Mouse (Mus musculus) kidney, postnatal 0 days (tissue): ENCODE results near the gene Grb2. TPM values are rescaled to one million over a fixed set of nuclear protein-coding genes. Genes with fewer than 3 reads are reported as not detected.

Experiments used
- ATAC-seq: fragments of 200-750 bp; cut with Nextera tagmentation; replicated peaks from 2 replicates; pipeline ENCODE4 v1.8.0; 2017; ENCODE audit warnings: low read depth, moderate number of reproducible peaks, moderate TSS enrichment, moderate library complexity; ENCODE audit not compliant: low FRiP score
- DNase-seq: peaks from one replicate; pipeline ENCODE4 v3.0.0-alpha.2; 2016; ENCODE audit warnings: low spot score
- H3K27ac ChIP-seq: fragments of 300-500 bp; sonication (generic); 2 replicates; pipeline ENCODE4 v1.5.1; 2014; ENCODE audit warnings: mild to moderate bottlenecking
- H3K27me3 ChIP-seq: fragments of 300-500 bp; sonication (generic); 2 replicates; pipeline ENCODE4 v1.6.1; 2014; ENCODE audit warnings: low read length, mixed read lengths; ENCODE audit not compliant: insufficient read depth
- H3K36me3 ChIP-seq: fragments of 300-500 bp; sonication (generic); 2 replicates; pipeline ENCODE4 v1.6.1; 2014; ENCODE audit warnings: low read length, mixed read lengths; ENCODE audit not compliant: insufficient read depth
- H3K4me1 ChIP-seq: fragments of 300-500 bp; sonication (generic); replicated peaks from 2 replicates; pipeline ENCODE4 v1.6.1; 2014; ENCODE audit warnings: antibody characterized with exemption, low read length, mixed read lengths; ENCODE audit not compliant: insufficient read depth
- H3K4me2 ChIP-seq: fragments of 300-500 bp; sonication (generic); 2 replicates; pipeline ENCODE4 v1.6.1; 2014; ENCODE audit warnings: mild to moderate bottlenecking, low read length, moderate library complexity, mixed read lengths
- H3K4me3 ChIP-seq: fragments of 300-500 bp; sonication (generic); replicated peaks from 2 replicates; pipeline ENCODE4 v1.5.1; 2014; ENCODE audit warnings: low read depth, low read length
- H3K9ac ChIP-seq: fragments of 300-500 bp; sonication (generic); 2 replicates; pipeline ENCODE4 v1.6.1; 2014; ENCODE audit warnings: low read depth, low read length
- H3K9me3 ChIP-seq: fragments of 300-500 bp; sonication (generic); replicated peaks from 2 replicates; pipeline ENCODE4 v1.6.1; 2016; ENCODE audit warnings: low read length, inconsistent platforms, mixed read lengths
- CTCF ChIP-seq: IDR thresholded peaks from 2 replicates; pipeline ENCODE4 v1.5.1; 2016; ENCODE audit warnings: antibody characterized with exemption, low read depth, mild to moderate bottlenecking, moderate library complexity
- WGBS: fragments of 180-500 bp; shearing (Covaris S2); extraction: QIAGEN DNeasy Blood & Tissue Kit; methylation state at CpG from one replicate; pipeline ENCODE4 v1.1.7; 2014; 5-methylcytosine and 5-hydroxymethylcytosine counted together
- polyA plus RNA-seq: library from polyadenylated mRNA; unstranded; fragments of >200 nt; fragmentation: Nextera tagmentation; extraction: Ambion mirVana; gene quantifications from 2 replicates; pipeline ENCODE4 v1.2.1, GENCODE M21; 2015

Gene Grb2
- polyA plus RNA-seq, 1 experiment from 2014 or later = 69.9 TPM

DNA sequence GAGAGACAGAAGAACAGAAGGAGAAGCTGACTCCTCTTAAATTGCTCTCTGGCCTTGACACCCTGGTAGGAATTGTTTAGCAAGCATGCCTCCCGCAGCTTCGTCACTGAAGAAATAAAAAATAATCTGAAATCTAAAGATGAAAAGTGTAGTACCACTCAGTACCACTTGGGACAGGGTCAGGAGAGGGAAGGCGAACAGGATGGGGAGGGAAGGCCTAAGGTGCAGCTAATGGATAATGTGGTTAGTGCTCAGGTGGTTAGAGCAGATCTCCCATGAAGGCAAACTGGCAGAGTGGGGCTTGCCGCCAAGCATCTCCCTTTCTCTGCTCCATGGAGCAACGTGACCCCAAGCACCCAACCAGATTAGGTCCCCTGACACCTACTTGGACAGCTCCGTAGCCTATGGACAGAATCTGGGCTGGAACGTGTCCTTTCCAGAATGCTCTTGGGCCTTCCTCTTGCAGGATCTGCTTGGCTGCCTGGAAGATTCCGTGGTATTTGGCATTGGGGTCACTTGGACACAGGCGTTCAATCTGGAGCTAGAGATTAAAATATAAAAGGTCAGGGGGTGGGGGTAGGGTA lies 84.8 kb downstream of the Grb2 start:
- no peak overlapping the region for H3K9ac ChIP-seq
- no peak overlapping the region for H3K4me3 ChIP-seq
- peaks cover 22% of the 10 kb centered on the region for H3K36me3 ChIP-seq
- no peaks in the 10 kb centered on the region for H3K27me3 ChIP-seq
- H3K4me2 ChIP-seq = no peak overlapping the region
- 68% methylated on average over 9 of the region's 9 CpGs for WGBS
- TF ChIP-seq CTCF = peak; percentile 64
- no peak for ATAC-seq
- no peaks in the 10 kb centered on the region for H3K9me3 ChIP-seq
- peak; percentile 54 for DNase-seq
- no peak overlapping the region for H3K27ac ChIP-seq
- no peaks in the 10 kb centered on the region for H3K4me1 ChIP-seq

DNA sequence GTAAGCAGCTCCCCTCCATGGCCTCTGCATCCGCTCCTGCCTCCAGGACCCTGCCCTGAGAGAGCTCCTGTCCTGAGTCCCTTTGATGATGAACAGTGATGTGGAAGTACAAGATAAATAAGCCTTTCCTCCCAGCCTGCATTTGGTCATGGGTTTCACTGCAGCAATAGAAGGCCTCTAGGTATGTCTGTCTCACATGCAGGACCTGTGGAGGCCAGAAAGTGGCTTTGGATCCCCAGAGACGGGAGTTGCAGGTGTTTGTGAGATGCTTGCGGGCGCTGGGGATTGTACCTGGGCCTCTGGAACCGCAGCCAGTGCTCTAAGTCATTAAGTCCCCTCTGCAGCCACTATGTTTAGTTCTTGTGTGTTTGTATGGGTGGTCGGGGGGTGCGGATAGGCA lies 88.4 kb downstream of the Grb2 start:
- H3K4me2 ChIP-seq = no peak overlapping the region
- H3K36me3 ChIP-seq = peaks cover 37% of the 10 kb centered on the region
- H3K27me3 ChIP-seq = no peaks in the 10 kb centered on the region
- H3K9me3 ChIP-seq = no peaks in the 10 kb centered on the region
- WGBS = 92% methylated on average over 7 of the region's 7 CpGs
- no peak overlapping the region for H3K27ac ChIP-seq
- ATAC-seq = no peak
- no peak for TF ChIP-seq CTCF
- no peaks in the 10 kb centered on the region for H3K4me1 ChIP-seq
- H3K4me3 ChIP-seq = no peak overlapping the region
- DNase-seq = no peak
- no peak overlapping the region for H3K9ac ChIP-seq

DNA sequence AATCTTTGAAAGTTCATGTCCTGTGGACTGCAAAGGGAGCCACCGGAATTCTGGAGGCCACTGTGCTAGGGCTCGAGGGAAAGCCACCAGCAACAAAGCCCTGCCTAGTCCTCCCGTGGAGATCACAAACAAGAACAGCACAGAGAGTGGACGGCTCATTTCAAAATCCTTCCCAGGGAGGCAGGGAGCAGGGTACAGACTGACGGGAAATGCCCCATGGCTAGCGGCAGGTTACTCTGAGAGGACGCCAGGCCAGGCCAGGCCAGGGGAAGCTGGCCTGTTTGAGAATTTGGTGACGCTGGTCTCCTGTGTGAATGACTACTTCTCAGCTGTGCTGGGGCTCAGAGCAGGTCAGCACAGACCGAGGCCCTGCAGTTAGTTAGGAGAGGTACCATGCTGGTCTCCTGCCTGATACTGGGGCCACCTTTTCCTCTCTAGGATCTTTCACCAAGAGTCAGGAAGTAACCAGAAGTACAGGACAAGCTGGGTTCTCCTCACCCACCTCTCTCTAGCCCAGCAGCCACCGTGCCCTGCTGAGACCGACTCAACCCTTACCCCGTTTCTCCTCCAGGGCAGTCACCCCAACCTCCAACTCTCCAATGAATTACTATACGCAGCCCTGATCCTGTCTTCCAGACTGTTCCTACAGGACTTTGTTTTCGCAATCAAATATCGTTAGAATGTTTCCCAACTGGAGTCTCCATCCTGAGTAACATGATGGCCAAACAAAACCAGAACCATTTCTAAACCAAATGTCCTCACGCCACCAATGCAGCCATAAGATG lies 89.5 kb downstream of the Grb2 start:
- ATAC-seq (no peak), DNase-seq (no peak)
- Histone ChIP-seq H3K4me2 (no peak overlapping the region), H3K27me3 (no peaks in the 10 kb centered on the region), H3K9ac (no peak overlapping the region), H3K27ac (no peak overlapping the region), H3K4me1 (0 out of 2 replicates have a peak, but pooled peaks cover 7% of the 10 kb centered on the region), H3K9me3 (no peaks in the 10 kb centered on the region), H3K36me3 (peaks cover 37% of the 10 kb centered on the region), H3K4me3 (no peak overlapping the region)
- no peak for TF ChIP-seq CTCF
- WGBS = 85% methylated on average over 16 of the region's 16 CpGs

GRCm38 (mm10) chr11:115618001-115618400 lies 90.4 kb downstream of the Grb2 start:
- no peak for DNase-seq
- H3K36me3 ChIP-seq = peaks cover 36% of the 10 kb centered on the region
- H3K27me3 ChIP-seq = no peaks in the 10 kb centered on the region
- no peak overlapping the region for H3K9ac ChIP-seq
- no peak for TF ChIP-seq CTCF
- no peak overlapping the region for H3K27ac ChIP-seq
- WGBS = 88% methylated on average over 2 of the region's 2 CpGs
- no peak overlapping the region for H3K4me3 ChIP-seq
- no peak overlapping the region for H3K4me2 ChIP-seq
- H3K9me3 ChIP-seq = no peaks in the 10 kb centered on the region
- no peak for ATAC-seq
- H3K4me1 ChIP-seq = 0 out of 2 replicates have a peak, but pooled peaks cover 13% of the 10 kb centered on the region

DNA sequence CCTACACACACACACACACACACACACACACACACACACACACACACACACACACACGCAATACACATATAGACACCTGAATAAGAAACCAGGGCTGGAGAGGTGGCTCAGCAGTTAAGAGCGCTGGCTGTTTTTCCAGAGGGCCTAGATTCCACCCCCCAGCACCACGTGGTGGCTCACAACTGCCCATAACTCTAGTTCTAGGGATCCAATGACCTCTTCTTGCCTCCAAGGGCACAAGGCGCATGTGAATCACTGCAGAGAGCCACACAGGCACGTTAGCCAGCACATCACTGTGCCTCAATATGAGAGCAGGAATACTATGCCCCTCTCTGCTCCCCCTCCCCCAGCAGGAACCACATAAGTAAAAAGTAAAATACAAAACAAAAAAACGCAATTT lies 91.5 kb downstream of the Grb2 start:
- no peak for TF ChIP-seq CTCF
- Histone ChIP-seq H3K9me3 (no peaks in the 10 kb centered on the region), H3K27ac (no peak overlapping the region), H3K27me3 (no peaks in the 10 kb centered on the region), H3K4me1 (0 out of 2 replicates have a peak, but pooled peaks cover 14% of the 10 kb centered on the region), H3K36me3 (peaks cover 26% of the 10 kb centered on the region), H3K4me2 (no peak overlapping the region), H3K9ac (no peak overlapping the region), H3K4me3 (no peak overlapping the region)
- WGBS = 72% methylated on average over 6 of the region's 6 CpGs
- no peak for DNase-seq
- ATAC-seq = no peak

- ATAC-seq (no peak), DNase-seq (no peak)
- TF ChIP-seq CTCF = no peak
- H3K4me3 ChIP-seq = no peak overlapping the region
- WGBS = 93% methylated on average over 7 of the region's 7 CpGs
- H3K9me3 ChIP-seq = no peaks in the 10 kb centered on the region
- no peaks in the 10 kb centered on the region for H3K27me3 ChIP-seq
- H3K4me2 ChIP-seq = no peak overlapping the region
- peaks cover 26% of the 10 kb centered on the region for H3K36me3 ChIP-seq
- H3K27ac ChIP-seq = no peak overlapping the region
- H3K4me1 ChIP-seq = peaks cover 18% of the 10 kb centered on the region; the same call in 1 of the 2 replicates
- H3K9ac ChIP-seq = no peak overlapping the region
Observed at GRCm38 (mm10) chr11:115616371-115616770, 92.0 kb downstream of the Grb2 start.
